Mouse (Mus musculus) stomach, embryonic 15.5 days (tissue): ENCODE measurements at regions not wholly inside any gene's neighbourhood (a gene's known extent, or its start where the extent isn't known, plus 50 kb on each side); places are given as distances from the start of the nearest gene placed in this dataset.

Source experiments
- ATAC-seq: fragments of 200-750 bp; cut with Nextera tagmentation; 2 replicates; pipeline ENCODE4 v1.8.0; 2017; ENCODE audit warnings: low read depth, moderate number of reproducible peaks, moderate TSS enrichment; ENCODE audit not compliant: insufficient read depth, low FRiP score
- H3K27ac ChIP-seq: fragments of 300-500 bp; sonication (generic); 2 replicates; pipeline ENCODE4 v1.5.1; 2015; ENCODE audit warnings: mild to moderate bottlenecking, inconsistent platforms
- H3K27me3 ChIP-seq: fragments of 300-500 bp; sonication (generic); replicated peaks from 2 replicates; pipeline ENCODE4 v1.6.1; 2015; ENCODE audit warnings: inconsistent platforms
- H3K36me3 ChIP-seq: fragments of 300-500 bp; sonication (generic); 2 replicates; pipeline ENCODE4 v1.6.1; 2015; ENCODE audit warnings: inconsistent platforms
- H3K4me1 ChIP-seq: fragments of 300-500 bp; sonication (generic); 2 replicates; pipeline ENCODE4 v1.6.1; 2015; ENCODE audit warnings: inconsistent platforms
- H3K4me2 ChIP-seq: fragments of 300-500 bp; sonication (generic); 2 replicates; pipeline ENCODE4 v1.6.1; 2015; ENCODE audit warnings: mild to moderate bottlenecking, inconsistent platforms
- H3K4me3 ChIP-seq: fragments of 300-500 bp; sonication (generic); replicated peaks from 2 replicates; pipeline ENCODE4 v1.5.1; 2015; ENCODE audit warnings: inconsistent platforms
- H3K9ac ChIP-seq: fragments of 300-500 bp; sonication (generic); 2 replicates; pipeline ENCODE4 v1.6.1; 2015; ENCODE audit warnings: inconsistent platforms
- H3K9me3 ChIP-seq: fragments of 300-500 bp; sonication (generic); 2 replicates; pipeline ENCODE4 v1.6.1; 2016; ENCODE audit warnings: inconsistent platforms
- WGBS: fragments of 180-500 bp; shearing (Covaris S2); methylation state at CpG from one replicate; pipeline ENCODE4 v1.1.7; 2015; 5-methylcytosine and 5-hydroxymethylcytosine counted together

DNA sequence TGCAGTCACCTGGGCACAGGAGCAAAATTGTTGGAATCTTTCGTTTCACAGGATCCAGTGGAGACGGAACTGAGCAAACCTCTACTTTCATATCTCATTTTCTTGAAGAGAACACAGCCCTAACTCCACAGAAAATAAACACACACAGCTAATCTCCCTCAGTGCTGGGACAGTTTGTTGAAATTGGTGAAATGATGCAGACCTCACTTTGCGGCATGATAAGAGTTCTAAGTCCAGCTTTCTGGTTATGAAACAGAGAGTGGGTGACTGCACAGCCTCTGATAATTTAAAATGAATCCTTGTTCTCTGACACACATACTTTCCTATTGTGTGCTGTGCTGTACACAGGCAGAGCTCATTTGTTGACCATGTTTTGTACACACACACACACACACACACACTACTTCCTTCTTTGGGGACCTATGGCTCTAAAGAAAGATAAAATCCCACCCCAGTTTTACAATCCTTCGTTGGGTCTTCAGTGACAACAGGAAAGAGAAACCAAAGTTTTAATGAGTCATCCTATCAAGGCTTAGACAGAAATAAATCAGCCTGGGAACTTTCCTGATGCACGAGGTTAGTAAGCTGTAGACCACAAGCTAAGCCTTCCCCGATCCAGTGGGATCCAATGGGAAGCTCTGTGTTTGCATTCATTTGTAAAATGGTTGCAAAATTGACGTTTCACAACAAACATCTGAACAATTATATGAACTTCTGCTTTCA lies 125.3 kb upstream of the Tbx20 start:
- Histone ChIP-seq H3K4me3 (no peak overlapping the region), H3K4me1 (no peaks in the 10 kb centered on the region), H3K27me3 (no peaks in the 10 kb centered on the region), H3K4me2 (no peak overlapping the region), H3K9ac (no peak overlapping the region), H3K9me3 (no peaks in the 10 kb centered on the region), H3K27ac (no peak overlapping the region), H3K36me3 (no peaks in the 10 kb centered on the region)
- ATAC-seq = no peak
- WGBS = 48% methylated on average over 7 of the region's 7 CpGs

GRCm38 (mm10) chr9:24903706-24904105 lies 129.6 kb upstream of the Tbx20 start:
- H3K36me3 ChIP-seq = no peaks in the 10 kb centered on the region
- H3K4me2 ChIP-seq = no peak overlapping the region
- ATAC-seq = no peak

GRCm38 (mm10) chr9:24909086-24909979 lies 135.2 kb upstream of the Tbx20 start:
- ATAC-seq = no peak
- no peak overlapping the region for H3K4me3 ChIP-seq
- no peaks in the 10 kb centered on the region for H3K27me3 ChIP-seq
- H3K9ac ChIP-seq = no peak overlapping the region
- H3K9me3 ChIP-seq = no peaks in the 10 kb centered on the region
- H3K27ac ChIP-seq = no peak overlapping the region
- WGBS = 58% methylated on average over 8 of the region's 8 CpGs
- H3K4me2 ChIP-seq = no peak overlapping the region
- no peaks in the 10 kb centered on the region for H3K4me1 ChIP-seq
- H3K36me3 ChIP-seq = no peaks in the 10 kb centered on the region

More at GRCm38 (mm10) chr9:24903706-24904105, 129.6 kb upstream of the Tbx20 start:
- WGBS = 51% methylated on average over 5 of the region's 5 CpGs
- H3K27ac ChIP-seq = no peak overlapping the region
- no peaks in the 10 kb centered on the region for H3K9me3 ChIP-seq
- H3K9ac ChIP-seq = no peak overlapping the region
- no peak overlapping the region for H3K4me3 ChIP-seq
- no peaks in the 10 kb centered on the region for H3K4me1 ChIP-seq
- H3K27me3 ChIP-seq = no peaks in the 10 kb centered on the region

DNA sequence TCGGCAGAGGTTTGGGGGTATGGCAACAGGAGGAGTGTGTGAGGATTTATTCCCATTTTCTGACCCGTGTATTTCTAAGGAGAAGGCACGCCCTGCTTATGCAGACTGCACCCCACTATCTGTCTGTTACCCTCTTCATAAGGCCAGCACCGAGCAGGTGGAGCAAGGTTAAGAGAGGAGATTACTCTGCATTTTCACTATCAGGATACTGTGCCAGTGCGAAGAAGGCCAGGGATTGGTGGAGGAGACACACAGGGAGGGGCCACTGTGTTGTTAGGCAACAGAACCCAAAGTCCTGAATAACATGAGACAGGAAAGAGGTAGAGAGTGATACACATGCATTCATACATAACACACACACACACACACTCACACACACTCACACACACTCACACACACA lies 136.6 kb upstream of the Tbx20 start:
- no peaks in the 10 kb centered on the region for H3K9me3 ChIP-seq
- H3K4me3 ChIP-seq = no peak overlapping the region
- no peaks in the 10 kb centered on the region for H3K27me3 ChIP-seq
- no peaks in the 10 kb centered on the region for H3K4me1 ChIP-seq
- peak; percentile 85; the same call in 1 of the 2 replicates for ATAC-seq
- no peak overlapping the region for H3K9ac ChIP-seq
- no peak overlapping the region for H3K4me2 ChIP-seq
- H3K27ac ChIP-seq = no peak overlapping the region
- H3K36me3 ChIP-seq = no peaks in the 10 kb centered on the region
- 65% methylated on average over 5 of the region's 5 CpGs for WGBS

DNA sequence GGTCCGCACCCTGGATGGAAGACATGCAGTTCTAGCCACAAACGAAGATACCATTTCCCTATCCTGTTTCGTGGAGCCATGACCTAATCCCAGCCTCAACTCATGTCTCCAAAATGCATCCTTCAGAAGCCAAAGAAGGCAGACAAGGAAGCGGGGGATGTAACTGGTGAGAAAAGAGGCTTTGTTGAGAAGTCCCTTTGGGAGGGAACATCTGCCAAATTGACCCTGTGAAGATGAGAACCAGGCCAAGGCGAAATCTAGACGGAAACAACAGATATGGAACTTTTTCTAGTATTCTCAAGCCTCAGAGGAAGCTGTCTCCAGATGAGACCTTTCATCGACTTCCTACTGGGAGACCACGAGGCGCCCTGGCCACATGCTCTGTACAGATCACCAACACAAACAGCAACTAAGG lies 145.9 kb upstream of the Tbx20 start:
- H3K9me3 ChIP-seq = no peaks in the 10 kb centered on the region
- 84% methylated on average over 9 of the region's 9 CpGs for WGBS
- H3K36me3 ChIP-seq = no peaks in the 10 kb centered on the region
- H3K4me3 ChIP-seq = no peak overlapping the region
- no peak overlapping the region for H3K9ac ChIP-seq
- ATAC-seq = no peak
- no peak overlapping the region for H3K4me2 ChIP-seq
- H3K27ac ChIP-seq = no peak overlapping the region
- no peaks in the 10 kb centered on the region for H3K27me3 ChIP-seq
- no peaks in the 10 kb centered on the region for H3K4me1 ChIP-seq

GRCm38 (mm10) chr9:24922051-24922860 lies 148.2 kb upstream of the Tbx20 start:
- H3K27me3 ChIP-seq = no peaks in the 10 kb centered on the region
- H3K4me3 ChIP-seq = no peak overlapping the region
- no peak overlapping the region for H3K27ac ChIP-seq
- WGBS = 68% methylated on average over 4 of the region's 4 CpGs
- no peaks in the 10 kb centered on the region for H3K4me1 ChIP-seq
- H3K36me3 ChIP-seq = no peaks in the 10 kb centered on the region
- no peak overlapping the region for H3K4me2 ChIP-seq
- H3K9me3 ChIP-seq = no peaks in the 10 kb centered on the region
- no peak overlapping the region for H3K9ac ChIP-seq
- ATAC-seq = no peak

DNA sequence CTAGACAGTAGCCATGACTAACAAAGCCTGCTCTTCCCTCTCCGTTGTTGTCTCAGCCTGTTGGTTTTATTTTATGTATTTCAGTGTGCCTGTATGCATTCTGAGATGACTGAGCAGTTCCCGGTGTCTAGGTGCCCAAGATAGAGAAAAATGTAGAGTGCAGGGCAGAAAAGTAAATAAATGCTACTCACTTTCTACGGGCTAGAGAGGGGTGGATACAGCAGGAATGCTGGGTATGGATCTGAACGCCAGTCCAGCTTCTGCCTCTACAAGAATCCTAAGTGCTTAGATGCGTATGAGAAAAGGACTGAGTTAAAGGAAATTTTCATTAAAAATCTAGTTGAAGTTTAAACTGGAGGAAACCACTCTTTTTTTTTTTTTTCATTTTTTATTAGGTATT lies 149.4 kb upstream of the Tbx20 start:
- no peak overlapping the region for H3K4me3 ChIP-seq
- ATAC-seq = no peak
- H3K27ac ChIP-seq = no peak overlapping the region
- H3K9me3 ChIP-seq = no peaks in the 10 kb centered on the region
- H3K27me3 ChIP-seq = no peaks in the 10 kb centered on the region
- no peaks in the 10 kb centered on the region for H3K36me3 ChIP-seq
- no peak overlapping the region for H3K9ac ChIP-seq
- WGBS = 60% methylated on average over 5 of the region's 5 CpGs
- H3K4me1 ChIP-seq = no peaks in the 10 kb centered on the region
- H3K4me2 ChIP-seq = no peak overlapping the region

GRCm38 (mm10) chr9:24937731-24938130 lies 151.5 kb upstream of the Gm10181 start:
- no peak for ATAC-seq
- 48% methylated on average over 3 of the region's 3 CpGs for WGBS

DNA sequence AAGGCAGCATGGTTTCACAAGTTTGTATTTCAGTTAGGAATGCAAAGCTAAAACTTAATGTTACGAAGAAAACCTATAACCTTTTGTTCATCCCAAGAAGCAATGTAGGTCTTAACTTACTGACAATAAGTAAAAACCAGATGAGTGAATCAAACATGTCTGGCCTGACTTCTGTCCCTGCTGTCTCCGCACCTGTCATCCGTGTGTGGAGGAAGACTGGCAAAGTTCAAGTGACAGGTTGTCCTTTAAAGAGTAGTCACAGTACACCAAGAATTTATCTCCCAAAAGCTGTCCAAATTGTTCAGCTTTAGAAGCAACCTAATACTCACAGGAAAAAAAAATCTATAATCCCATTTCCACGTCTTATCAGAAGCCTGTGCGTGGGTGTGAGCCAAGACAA lies 146.3 kb upstream of the Gm10181 start:
- Histone ChIP-seq H3K27ac (no peak overlapping the region), H3K9ac (no peak overlapping the region), H3K4me2 (no peak overlapping the region), H3K4me3 (no peak overlapping the region), H3K27me3 (no peaks in the 10 kb centered on the region), H3K9me3 (no peaks in the 10 kb centered on the region), H3K36me3 (no peaks in the 10 kb centered on the region), H3K4me1 (no peaks in the 10 kb centered on the region)
- no peak for ATAC-seq
- WGBS = 68% methylated on average over 5 of the region's 5 CpGs

More at GRCm38 (mm10) chr9:24937731-24938130, 151.5 kb upstream of the Gm10181 start:
- no peaks in the 10 kb centered on the region for H3K9me3 ChIP-seq
- H3K4me2 ChIP-seq = no peak overlapping the region
- H3K4me3 ChIP-seq = no peak overlapping the region
- no peaks in the 10 kb centered on the region for H3K4me1 ChIP-seq
- H3K36me3 ChIP-seq = no peaks in the 10 kb centered on the region
- no peak overlapping the region for H3K9ac ChIP-seq
- H3K27me3 ChIP-seq = no peaks in the 10 kb centered on the region
- no peak overlapping the region for H3K27ac ChIP-seq

DNA sequence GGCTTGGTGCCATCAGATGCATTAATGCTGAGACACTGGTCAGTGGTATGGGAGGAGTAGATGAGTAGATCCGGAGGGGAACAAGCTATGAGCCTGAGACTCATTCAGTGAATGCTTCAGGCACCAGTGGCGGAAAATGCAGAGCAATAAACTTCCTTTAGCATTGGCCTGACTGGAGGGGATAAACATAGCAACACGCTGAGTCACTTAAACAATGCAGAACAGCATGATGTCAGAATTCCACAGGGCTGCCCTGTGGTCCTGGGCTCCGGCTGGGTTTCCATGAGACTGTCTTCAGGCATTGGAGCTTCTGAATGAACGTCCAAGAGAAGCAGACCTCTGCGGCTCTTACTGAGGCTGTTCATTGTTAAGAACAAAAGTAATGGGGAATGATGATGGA lies 145.4 kb upstream of the Gm10181 start:
- Histone ChIP-seq H3K4me2 (no peak overlapping the region), H3K4me1 (no peaks in the 10 kb centered on the region), H3K27me3 (no peaks in the 10 kb centered on the region), H3K27ac (no peak overlapping the region), H3K9me3 (no peaks in the 10 kb centered on the region), H3K4me3 (no peak overlapping the region), H3K36me3 (no peaks in the 10 kb centered on the region), H3K9ac (no peak overlapping the region)
- ATAC-seq = no peak
- WGBS = 36% methylated on average over 6 of the region's 6 CpGs

- no peak overlapping the region for H3K9ac ChIP-seq
- H3K4me3 ChIP-seq = no peak overlapping the region
Observed at GRCm38 (mm10) chr9:24952516-24952915, 136.7 kb upstream of the Gm10181 start.

More at GRCm38 (mm10) chr9:24952516-24952915, 136.7 kb upstream of the Gm10181 start:
- no peaks in the 10 kb centered on the region for H3K4me1 ChIP-seq
- no peak for ATAC-seq
- WGBS = 31% methylated on average over 23 of the region's 23 CpGs
- H3K36me3 ChIP-seq = no peaks in the 10 kb centered on the region
- no peaks in the 10 kb centered on the region for H3K9me3 ChIP-seq
- H3K27ac ChIP-seq = no peak overlapping the region
- no peaks in the 10 kb centered on the region for H3K27me3 ChIP-seq
- no peak overlapping the region for H3K4me2 ChIP-seq
